ENCODE assay signal across 8 mouse cellular contexts in the genomic region with DNA sequence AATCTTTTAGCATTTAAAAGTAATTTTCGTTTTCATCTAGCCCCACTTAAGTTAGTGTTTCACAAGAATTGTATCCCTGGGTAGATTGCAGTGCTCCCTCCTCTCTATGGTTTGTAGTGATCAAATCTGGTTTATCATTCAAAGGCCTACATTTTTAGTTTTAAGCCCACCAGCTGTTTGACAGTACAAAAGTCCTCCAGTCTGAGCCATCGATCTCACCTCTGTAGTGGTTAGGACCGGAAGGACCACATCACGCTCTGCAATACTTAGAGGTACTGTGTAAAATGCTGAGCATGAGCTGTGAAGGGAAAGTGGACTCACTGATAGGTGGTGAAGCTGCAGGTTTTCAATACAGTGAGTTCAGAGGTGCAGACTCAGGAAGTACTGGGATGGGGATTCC. TPM values are rescaled to one million over a fixed set of nuclear protein-coding genes. Genes with fewer than 3 reads are reported as not detected.
DNase-seq lines count a peak whose midpoint lies in the region; ATAC-seq and TF ChIP-seq lines count a peak whose summit lies in the region.
"Had no signal": no experiment of that assay in that cellular context is flagged by ENCODE, and none has a peak within 500 bp of the region (broad histone marks: within the 10 kb centered on the region; RNA-seq: fewer than 3 reads in every experiment).

No protein-coding gene starts in this region.

- TF ChIP-seq POLR2A in spleen, adult 2 months (IDR thresholded peaks at IDR 0.05; ENCODE audit: low read depth, low read length) = no peak
- no peak for TF ChIP-seq POLR2A in small intestine, adult 2 months (IDR thresholded peaks at IDR 0.05; ENCODE audit: low read depth, low read length)

- no peaks in the 10 kb centered on the region for H3K27me3 ChIP-seq in spleen, adult 2 months (ENCODE audit: control insufficient read depth, insufficient read depth, low read length)
- H3K27me3 ChIP-seq in embryonic facial prominence, embryonic 13.5 days = no peaks in the 10 kb centered on the region
- no peaks in the 10 kb centered on the region for H3K27me3 ChIP-seq in limb, embryonic 10.5 days (ENCODE audit: low read depth, poor library complexity, severe bottlenecking)
- H3K27me3 ChIP-seq in small intestine, adult 2 months (ENCODE audit: control insufficient read depth, insufficient read depth, low read length) = no peaks in the 10 kb centered on the region

- H3K9ac ChIP-seq in embryonic facial prominence, embryonic 13.5 days = peak overlapping the region; percentile 97

- H3K27ac ChIP-seq in spleen, adult 2 months (ENCODE audit: insufficient read depth, low read length) = no peak overlapping the region
- H3K27ac ChIP-seq in embryonic facial prominence, embryonic 13.5 days = peak overlapping the region; percentile 99; the same call in 1 of the 2 replicates
- H3K27ac ChIP-seq in limb, embryonic 10.5 days = peak overlapping the region; percentile 99
- H3K27ac ChIP-seq in small intestine, adult 2 months (ENCODE audit: insufficient read depth, low read depth, low read length) = no peak overlapping the region

- WGBS in spleen, adult 2 months = 8% methylated on average over 4 of the region's 4 CpGs
- 20% methylated on average over 4 of the region's 4 CpGs for WGBS in embryonic facial prominence, embryonic 13.5 days
- WGBS in limb, embryonic 10.5 days = 36% methylated on average over 4 of the region's 4 CpGs
- WGBS in small intestine, adult 2 months = 3% methylated on average over 4 of the region's 4 CpGs

- TF ChIP-seq CTCF in spleen, adult 2 months (IDR thresholded peaks at IDR 0.05; ENCODE audit: extremely low read depth, insufficient read depth, insufficient read length, insufficient replicate concordance) = no peak
- no peak for TF ChIP-seq CTCF in small intestine, adult 2 months (IDR thresholded peaks at IDR 0.05; ENCODE audit: extremely low read depth, insufficient read length, insufficient replicate concordance, low read depth, low read length)

- no peak for ATAC-seq in embryonic facial prominence, embryonic 13.5 days (ENCODE audit: insufficient number of reproducible peaks, insufficient read depth, low FRiP score, low TSS enrichment, low read depth)

- no peaks in the 10 kb centered on the region for H3K9me3 ChIP-seq in embryonic facial prominence, embryonic 13.5 days
- H3K9me3 ChIP-seq in limb, embryonic 10.5 days (replicated peaks) = no peaks in the 10 kb centered on the region

- H3K4me1 ChIP-seq in spleen, adult 2 months (ENCODE audit: control insufficient read depth, insufficient read depth, insufficient read length) = peaks cover 7% of the 10 kb centered on the region; the same call in 1 of the 2 replicates
- H3K4me1 ChIP-seq in embryonic facial prominence, embryonic 13.5 days = peaks cover 31% of the 10 kb centered on the region
- H3K4me1 ChIP-seq in limb, embryonic 10.5 days = peaks cover 24% of the 10 kb centered on the region
- H3K4me1 ChIP-seq in small intestine, adult 2 months (ENCODE audit: control insufficient read depth, insufficient read depth, insufficient read length, low read length) = peaks cover 12% of the 10 kb centered on the region; the same call in 1 of the 2 replicates

- peaks cover 4% of the 10 kb centered on the region; the same call in 1 of the 2 replicates for H3K36me3 ChIP-seq in spleen, adult 2 months (ENCODE audit: control insufficient read depth, insufficient read depth, low read length)
- peaks cover 15% of the 10 kb centered on the region for H3K36me3 ChIP-seq in embryonic facial prominence, embryonic 13.5 days
- H3K36me3 ChIP-seq in limb, embryonic 10.5 days = peaks cover 37% of the 10 kb centered on the region
- peaks cover 4% of the 10 kb centered on the region for H3K36me3 ChIP-seq in small intestine, adult 2 months (ENCODE audit: control insufficient read depth, insufficient read depth, low read length)

- peak in 1 of 2 experiments; percentile 18 for DNase-seq in spleen, adult 2 months (ENCODE audit: low read depth in 1 of 2, low spot score in 2 of 2)
- DNase-seq in spleen, adult 12 weeks (ENCODE audit: low spot score) = no peak
- no peak for DNase-seq in limb, embryonic 10.5 days (ENCODE audit: low spot score)
- DNase-seq in cerebellum, postnatal 4 days (ENCODE audit: low spot score in 2 of 2) = no peak
- DNase-seq in layer of hippocampus, postnatal 25 days (ENCODE audit: extremely low spot score in 1 of 2, low spot score in 1 of 2) = no peak

- peak overlapping the region; percentile 83 for H3K4me2 ChIP-seq in embryonic facial prominence, embryonic 13.5 days

- H3K4me3 ChIP-seq in spleen, adult 2 months (ENCODE audit: extremely low read depth, insufficient read depth, insufficient read length) = peak overlapping the region; percentile 71
- H3K4me3 ChIP-seq in embryonic facial prominence, embryonic 13.5 days = peak overlapping the region; percentile 80
- peak overlapping the region; percentile 88 for H3K4me3 ChIP-seq in limb, embryonic 10.5 days
- H3K4me3 ChIP-seq in small intestine, adult 2 months (ENCODE audit: low read depth, low read length) = peak overlapping the region; percentile 77

RNA-seq across cellular contexts. Expression of a gene that starts 1.0 kb away (rescaled TPM):
- 18.9 and 21.6 TPM in 2 replicates for polyA plus RNA-seq in spleen, adult 2 months (2012; rRNA removed)
- polyA plus RNA-seq in embryonic facial prominence, embryonic 13.5 days (2015; fragmentation: Nextera tagmentation; extraction: Ambion mirVana) = 167 and 170 TPM in 2 replicates
- polyA plus RNA-seq in limb, embryonic 10.5 days (2016; fragmentation: Nextera tagmentation; extraction: Ambion mirVana) = 181 and 202 TPM in 2 replicates
- 11.3 and 16.5 TPM in 2 replicates for polyA plus RNA-seq in small intestine, adult 2 months (2012; rRNA removed)
- 10 to 100 TPM; 59.6 to 66.5 TPM for total RNA-seq in layer of hippocampus, postnatal 25 days (2021)

RNA-seq across cellular contexts. Expression of a gene that starts 10.3 kb away (rescaled TPM):
- polyA plus RNA-seq in spleen, adult 2 months (2012; rRNA removed) = not detected in 2 replicates
- polyA plus RNA-seq in embryonic facial prominence, embryonic 13.5 days (2015; fragmentation: Nextera tagmentation; extraction: Ambion mirVana) = 2.9 and 3.0 TPM in 2 replicates
- polyA plus RNA-seq in limb, embryonic 10.5 days (2016; fragmentation: Nextera tagmentation; extraction: Ambion mirVana) = 0.26 and 0.81 TPM in 2 replicates
- polyA plus RNA-seq in small intestine, adult 2 months (2012; rRNA removed) = not detected in 2 replicates
- total RNA-seq in layer of hippocampus, postnatal 25 days (2021) = not detected
- total RNA-seq: hematopoietic stem cell, adult 5-6 weeks had no signal

RNA-seq across cellular contexts. Expression of a gene that starts 24.3 kb away (rescaled TPM):
- polyA plus RNA-seq in spleen, adult 2 months (2012; rRNA removed) = not detected in 2 replicates
- polyA plus RNA-seq in embryonic facial prominence, embryonic 13.5 days (2015; fragmentation: Nextera tagmentation; extraction: Ambion mirVana) = 0.87 and 1.0 TPM in 2 replicates
- polyA plus RNA-seq in limb, embryonic 10.5 days (2016; fragmentation: Nextera tagmentation; extraction: Ambion mirVana) = 0.14 and 0.55 TPM in 2 replicates
- polyA plus RNA-seq in small intestine, adult 2 months (2012; rRNA removed) = 0.05 and 0.33 TPM in 2 replicates
- not detected for total RNA-seq in layer of hippocampus, postnatal 25 days (2021)
- total RNA-seq: hematopoietic stem cell, adult 5-6 weeks had no signal

RNA-seq across cellular contexts. Expression of a gene that starts 31.6 kb away (rescaled TPM):
- polyA plus RNA-seq in spleen, adult 2 months (2012; rRNA removed) = not detected in 2 replicates
- not detected in 2 replicates for polyA plus RNA-seq in embryonic facial prominence, embryonic 13.5 days (2015; fragmentation: Nextera tagmentation; extraction: Ambion mirVana)
- 0.06 TPM in 1 of 2 replicates, not detected in the other for polyA plus RNA-seq in limb, embryonic 10.5 days (2016; fragmentation: Nextera tagmentation; extraction: Ambion mirVana)
- polyA plus RNA-seq in small intestine, adult 2 months (2012; rRNA removed) = not detected in 2 replicates
- total RNA-seq in layer of hippocampus, postnatal 25 days (2021) = under 1 TPM; 0.34 to 0.42 TPM
- total RNA-seq: hematopoietic stem cell, adult 5-6 weeks had no signal

RNA-seq across cellular contexts. Expression of a gene that starts 49.4 kb away (rescaled TPM):
- polyA plus RNA-seq in spleen, adult 2 months (2012; rRNA removed) = 26.0 and 28.0 TPM in 2 replicates
- polyA plus RNA-seq in embryonic facial prominence, embryonic 13.5 days (2015; fragmentation: Nextera tagmentation; extraction: Ambion mirVana) = 0.86 and 1.2 TPM in 2 replicates
- polyA plus RNA-seq in limb, embryonic 10.5 days (2016; fragmentation: Nextera tagmentation; extraction: Ambion mirVana) = 0.10 and 0.11 TPM in 2 replicates
- 1.1 and 1.5 TPM in 2 replicates for polyA plus RNA-seq in small intestine, adult 2 months (2012; rRNA removed)
- total RNA-seq in layer of hippocampus, postnatal 25 days (2021) = 10 to 100 TPM; 16.3 to 17.2 TPM
- total RNA-seq: hematopoietic stem cell, adult 5-6 weeks had no signal

Comparison
In these comparisons a context has a peak if more than half of its experiments do, and no peak if none do; other contexts are left out.
1. H3K27ac ChIP-seq: peak in embryonic facial prominence, embryonic 13.5 days (single experiment) and limb, embryonic 10.5 days (single experiment); none in spleen, adult 2 months (single experiment) and small intestine, adult 2 months (single experiment).
2. Peak in every context shown above with its lines, with median percentiles within 50 percentile points of each other: H3K4me3 ChIP-seq.